Mouse (Mus musculus): ENCODE measurements around the gene Qsox2.

- no peak for TF ChIP-seq POLR2A (IDR thresholded peaks at IDR 0.05; ENCODE audit: low read depth, low read length)
- no peak for TF ChIP-seq CTCF (IDR thresholded peaks at IDR 0.05; ENCODE audit: extremely low read depth, insufficient read depth, insufficient read length, insufficient replicate concordance)
These were observed 43.3 kb upstream of the Qsox2 start for GRCm38 (mm10) chr2:26280594-26280993.

All from spleen, adult 2 months (tissue).